Mouse (Mus musculus): ENCODE data around the gene Bcl7c. TPM values are rescaled to one million over a fixed set of nuclear protein-coding genes. Genes with fewer than 3 reads are reported as not detected.
A peak's percentile ranks its signal among the peaks of the same experiment; 100 is the strongest.
"Not testable (repeated sequence)": the region's sequence is repeated elsewhere in the genome, so short reads cannot be mapped to it uniquely, and the experiment has no call there.

Gene Bcl7c
- polyA plus RNA-seq, 1 experiment from 2014 or later = 72.6 TPM

- Histone ChIP-seq H3K27me3 (no peaks in the 10 kb centered on the region), H3K4me2 (no peak overlapping the region), H3K4me1 (peaks cover 41% of the 10 kb centered on the region), H3K9ac (no peak overlapping the region), H3K36me3 (replicated peaks) (peaks cover 1% of the 10 kb centered on the region; the same call in 1 of the 2 replicates), H3K9me3 (no peaks in the 10 kb centered on the region), H3K27ac (peak overlapping the region; percentile 85; the same call in 1 of the 2 replicates), H3K4me3 (replicated peaks) (no peak overlapping the region)
- WGBS = 73% methylated on average over 3 of the region's 3 CpGs
- ATAC-seq (ENCODE audit: low FRiP score) = no peak
Observed at GRCm38 (mm10) chr7:127711456-127711855, 2.7 kb upstream of the Bcl7c start.

- 91% methylated on average over 3 of the region's 3 CpGs for WGBS
- H3K4me1 ChIP-seq = peaks cover 41% of the 10 kb centered on the region
- H3K9ac ChIP-seq = no peak overlapping the region
- H3K9me3 ChIP-seq = no peaks in the 10 kb centered on the region
- no peak overlapping the region for H3K4me3 ChIP-seq (replicated peaks)
- 0 out of 2 replicates have a peak overlapping the region, but pooled peaks have one; percentile 85 for H3K27ac ChIP-seq
- peaks cover 5% of the 10 kb centered on the region for H3K36me3 ChIP-seq (replicated peaks)
- no peaks in the 10 kb centered on the region for H3K27me3 ChIP-seq
- no peak for ATAC-seq (ENCODE audit: low FRiP score)
- no peak overlapping the region for H3K4me2 ChIP-seq
Observed at GRCm38 (mm10) chr7:127711031-127711430, 2.3 kb upstream of the Bcl7c start.

- Histone ChIP-seq H3K36me3 (replicated peaks) (peaks cover 19% of the 10 kb centered on the region), H3K4me1 (peaks cover 41% of the 10 kb centered on the region), H3K27ac (peak overlapping the region; percentile 97), H3K27me3 (no peaks in the 10 kb centered on the region), H3K4me2 (peak overlapping the region; percentile 67), H3K4me3 (replicated peaks) (peak overlapping the region; percentile 81), H3K9me3 (no peaks in the 10 kb centered on the region), H3K9ac (no peak overlapping the region)
- 86% methylated on average over 5 of the region's 5 CpGs for WGBS
- ATAC-seq (ENCODE audit: low FRiP score) = no peak
Observed at GRCm38 (mm10) chr7:127709261-127709979, 687 bp upstream of the Bcl7c start.

GRCm38 (mm10) chr7:127707957-127708206 is 851 bp downstream of the Bcl7c start:
- peak; percentile 19 for ATAC-seq (ENCODE audit: low FRiP score)
- Histone ChIP-seq H3K27ac (peak overlapping the region; percentile 97), H3K27me3 (no peaks in the 10 kb centered on the region), H3K4me1 (peaks cover 35% of the 10 kb centered on the region), H3K9me3 (no peaks in the 10 kb centered on the region), H3K4me3 (replicated peaks) (peak overlapping the region; percentile 81), H3K9ac (peak overlapping the region; percentile 89), H3K4me2 (peak overlapping the region; percentile 67), H3K36me3 (replicated peaks) (peaks cover 34% of the 10 kb centered on the region)
- 2% methylated on average over 5 of the region's 5 CpGs for WGBS

- Histone ChIP-seq H3K36me3 (replicated peaks) (peaks cover 34% of the 10 kb centered on the region), H3K4me3 (replicated peaks) (peak overlapping the region; percentile 81), H3K27ac (peak overlapping the region; percentile 97), H3K9ac (peak overlapping the region; percentile 89), H3K27me3 (no peaks in the 10 kb centered on the region), H3K4me1 (peaks cover 29% of the 10 kb centered on the region), H3K4me2 (peak overlapping the region; percentile 67), H3K9me3 (no peaks in the 10 kb centered on the region)
- 24% methylated on average over 22 of the region's 22 CpGs for WGBS
- ATAC-seq (ENCODE audit: low FRiP score) = no peak
Observed at GRCm38 (mm10) chr7:127707045-127707956, 1.4 kb downstream of the Bcl7c start.

- Histone ChIP-seq H3K9ac (no peak overlapping the region; the same call in 1 of the 2 replicates), H3K27ac (no peak overlapping the region), H3K36me3 (replicated peaks) (peaks cover 34% of the 10 kb centered on the region), H3K4me3 (replicated peaks) (no peak overlapping the region), H3K4me2 (no peak overlapping the region), H3K9me3 (no peaks in the 10 kb centered on the region), H3K4me1 (peaks cover 20% of the 10 kb centered on the region), H3K27me3 (no peaks in the 10 kb centered on the region)
- no peak for ATAC-seq (ENCODE audit: low FRiP score)
- WGBS = 68% methylated on average over 4 of the region's 4 CpGs
Observed at GRCm38 (mm10) chr7:127705706-127706105, 3.0 kb downstream of the Bcl7c start.

- H3K4me2 ChIP-seq = no peak overlapping the region
- H3K9ac ChIP-seq = no peak overlapping the region
- WGBS = 74% methylated on average over 6 of the region's 6 CpGs
- H3K4me3 ChIP-seq (replicated peaks) = no peak overlapping the region
- no peak for ATAC-seq (ENCODE audit: low FRiP score)
- H3K4me1 ChIP-seq = peaks cover 20% of the 10 kb centered on the region
- H3K36me3 ChIP-seq (replicated peaks) = peaks cover 41% of the 10 kb centered on the region
- H3K27ac ChIP-seq = no peak overlapping the region
- no peaks in the 10 kb centered on the region for H3K9me3 ChIP-seq
- H3K27me3 ChIP-seq = no peaks in the 10 kb centered on the region
Observed at GRCm38 (mm10) chr7:127704598-127704997, 4.1 kb downstream of the Bcl7c start.

- H3K36me3 ChIP-seq (replicated peaks) = peaks cover 41% of the 10 kb centered on the region
- WGBS = 94% methylated on average over 8 of the region's 8 CpGs
- no peak overlapping the region for H3K4me3 ChIP-seq (replicated peaks)
- ATAC-seq (ENCODE audit: low FRiP score) = no peak
- no peaks in the 10 kb centered on the region for H3K9me3 ChIP-seq
- H3K9ac ChIP-seq = no peak overlapping the region
- no peak overlapping the region for H3K4me2 ChIP-seq
- H3K27ac ChIP-seq = no peak overlapping the region
- no peaks in the 10 kb centered on the region for H3K27me3 ChIP-seq
- H3K4me1 ChIP-seq = peaks cover 14% of the 10 kb centered on the region
Observed at GRCm38 (mm10) chr7:127703561-127704178, 5.1 kb downstream of the Bcl7c start.

GRCm38 (mm10) chr7:127700712-127701331 is 7.9 kb downstream of the Bcl7c start:
- H3K4me3 ChIP-seq (replicated peaks) = no peak overlapping the region
- H3K36me3 ChIP-seq (replicated peaks) = peaks cover 34% of the 10 kb centered on the region
- no peaks in the 10 kb centered on the region for H3K9me3 ChIP-seq
- 91% methylated on average over 3 of the region's 3 CpGs for WGBS
- H3K4me2 ChIP-seq = no peak overlapping the region
- no peaks in the 10 kb centered on the region for H3K4me1 ChIP-seq
- H3K9ac ChIP-seq = no peak overlapping the region
- no peaks in the 10 kb centered on the region for H3K27me3 ChIP-seq
- ATAC-seq (ENCODE audit: low FRiP score) = no peak
- no peak overlapping the region for H3K27ac ChIP-seq

- Histone ChIP-seq H3K36me3 (replicated peaks) (peaks cover 22% of the 10 kb centered on the region), H3K9ac (no peak overlapping the region), H3K4me3 (replicated peaks) (no peak overlapping the region), H3K27me3 (no peaks in the 10 kb centered on the region), H3K4me2 (no peak overlapping the region), H3K9me3 (no peaks in the 10 kb centered on the region), H3K27ac (no peak overlapping the region), H3K4me1 (no peaks in the 10 kb centered on the region)
- no peak for ATAC-seq (ENCODE audit: low FRiP score)
- WGBS = 80% methylated on average over 6 of the region's 6 CpGs
Observed at GRCm38 (mm10) chr7:127698986-127699385, 9.7 kb downstream of the Bcl7c start.

GRCm38 (mm10) chr7:127693730-127694129 is 15.0 kb downstream of the Bcl7c start:
- not testable (repeated sequence) for H3K4me2 ChIP-seq; ATAC-seq (ENCODE audit: low FRiP score); H3K9ac ChIP-seq; H3K9me3 ChIP-seq; H3K4me3 ChIP-seq (replicated peaks); H3K27me3 ChIP-seq; H3K27ac ChIP-seq; H3K36me3 ChIP-seq (replicated peaks)
- 93% methylated on average over 7 of the region's 7 CpGs for WGBS
- peaks cover 12% of the 10 kb centered on the region for H3K4me1 ChIP-seq

GRCm38 (mm10) chr7:127693290-127693689 is 15.4 kb downstream of the Bcl7c start:
- Histone ChIP-seq H3K27me3 (no peaks in the 10 kb centered on the region), H3K4me2 (no peak overlapping the region), H3K36me3 (replicated peaks) (peaks cover 6% of the 10 kb centered on the region; the same call in 1 of the 2 replicates), H3K9ac (no peak overlapping the region), H3K9me3 (no peaks in the 10 kb centered on the region), H3K27ac (no peak overlapping the region), H3K4me3 (replicated peaks) (no peak overlapping the region), H3K4me1 (peaks cover 12% of the 10 kb centered on the region)
- no peak for ATAC-seq (ENCODE audit: low FRiP score)
- WGBS = 93% methylated on average over 8 of the region's 8 CpGs
